Mouse (Mus musculus) central nervous system, embryonic 11.5 days (tissue): Measurements from ENCODE around the gene Rtca. TPM values are rescaled to one million over a fixed set of nuclear protein-coding genes. Genes with fewer than 3 reads are reported as not detected.

Source experiments
- polyA plus RNA-seq: library from polyadenylated mRNA; depleted of rRNA; stranded (reverse); fragments of >200 nt; gene quantifications from 2 replicates; pipeline ENCODE4 v1.2.3, GENCODE M21; 2012; rRNA removed

Gene Rtca
- 90.9 and 103 TPM in 2 replicates for polyA plus RNA-seq

GRCm38 (mm10) chr3:116507772-116508351 is at the start of gene Rtca:
TSS of gene Rtca (minus strand) at chr3:116508208.

GRCm38 (mm10) chr3:116512904-116513716 is 5.1 kb upstream of the Rtca start, which contains the start of gene Dbt:
TSS of gene Dbt (plus strand) at chr3:116513070.

Other genes with a start within 250 kb of the Rtca start
- 13.0 and 13.2 TPM in 2 replicates for gene Cdc14a, start 84.2 kb downstream of the Rtca start, polyA plus RNA-seq
- gene Dbt, start 4.9 kb upstream of the Rtca start, polyA plus RNA-seq: 13.9 and 17.6 TPM in 2 replicates
- gene Lrrc39, start 54.8 kb upstream of the Rtca start, polyA plus RNA-seq: 0.89 and 1.5 TPM in 2 replicates
- 20.2 and 23.8 TPM in 2 replicates for gene Sass6, start 86.8 kb upstream of the Rtca start, polyA plus RNA-seq
- gene Trmt13, start 106.4 kb upstream of the Rtca start, polyA plus RNA-seq: 31.8 TPM in 2 replicates
- gene Mfsd14a, start 154.5 kb upstream of the Rtca start, polyA plus RNA-seq: 25.1 and 46.7 TPM in 2 replicates
- not detected in 2 replicates for gene Gm43191, start 173.1 kb upstream of the Rtca start, polyA plus RNA-seq
- gene Slc35a3, start 204.6 kb upstream of the Rtca start, polyA plus RNA-seq: 7.3 and 13.9 TPM in 2 replicates